Mouse (Mus musculus) c-Kit-positive CD71-negative TER-119-negative erythroid progenitor cells, embryonic 14.5 days (primary cell): ENCODE measurements at regions not wholly inside any gene's neighbourhood (a gene's known extent, or its start where the extent isn't known, plus 50 kb on each side); places are given as distances from the start of the nearest gene placed in this dataset.

ENCODE experiments used
- DNase-seq: peaks from one replicate; pipeline ENCODE4 v3.0.0-alpha.2; 2013; ENCODE audit warnings: low read depth

- DNase-seq = no peak
These were observed 58.4 kb downstream of the Sox11 start for GRCm38 (mm10) chr12:27283964-27284363.

- DNase-seq = no peak
These were observed 80.4 kb downstream of the Sox11 start for GRCm38 (mm10) chr12:27261965-27262364.

- no peak for DNase-seq
These were observed 88.2 kb downstream of the Sox11 start for GRCm38 (mm10) chr12:27254125-27254524.

GRCm38 (mm10) chr12:27251521-27251920 lies 90.9 kb downstream of the Sox11 start:
- no peak for DNase-seq

GRCm38 (mm10) chr12:27248545-27248855 lies 93.9 kb downstream of the Sox11 start:
- no peak for DNase-seq

GRCm38 (mm10) chr12:27247756-27248544 lies 94.4 kb downstream of the Sox11 start:
- no peak for DNase-seq

GRCm38 (mm10) chr12:27235748-27236147 lies 106.6 kb downstream of the Sox11 start:
- DNase-seq = no peak

GRCm38 (mm10) chr12:27221541-27221940 lies 120.8 kb downstream of the Sox11 start:
- no peak for DNase-seq

GRCm38 (mm10) chr12:27201191-27201590 lies 141.2 kb downstream of the Sox11 start:
- DNase-seq = no peak

- DNase-seq = no peak
These were observed 148.4 kb downstream of the Sox11 start for GRCm38 (mm10) chr12:27194001-27194400.

GRCm38 (mm10) chr12:27191916-27192315 lies 150.5 kb downstream of the Sox11 start:
- DNase-seq = no peak

GRCm38 (mm10) chr12:27187480-27187879 lies 154.9 kb downstream of the Sox11 start:
- DNase-seq = no peak

GRCm38 (mm10) chr12:27182397-27183375 lies 159.7 kb downstream of the Sox11 start:
- DNase-seq = no peak

GRCm38 (mm10) chr12:27173561-27173960 lies 168.8 kb downstream of the Sox11 start:
- DNase-seq = no peak

GRCm38 (mm10) chr12:27173151-27173550 lies 169.2 kb downstream of the Sox11 start:
- DNase-seq = no peak

GRCm38 (mm10) chr12:27171595-27171994 lies 170.8 kb downstream of the Sox11 start:
- no peak for DNase-seq

- DNase-seq = no peak
These were observed 177.4 kb downstream of the Sox11 start for GRCm38 (mm10) chr12:27164920-27165504.

- no peak for DNase-seq
These were observed 182.2 kb downstream of the Sox11 start for GRCm38 (mm10) chr12:27160063-27160686.

- no peak for DNase-seq
These were observed 182.8 kb downstream of the Sox11 start for GRCm38 (mm10) chr12:27159416-27160062.

- DNase-seq = no peak
These were observed 191.2 kb downstream of the Sox11 start for GRCm38 (mm10) chr12:27150871-27151853.
